Mouse (Mus musculus) spleen, adult 2 months (tissue): Measurements from ENCODE around the gene Nrxn3.

Source experiments
- CTCF ChIP-seq: fragments of 200-500 bp; IDR thresholded peaks from 2 replicates; pipeline ENCODE4 v1.5.1; 2011; ENCODE audit warnings: mild to moderate bottlenecking, inconsistent platforms; ENCODE audit not compliant: insufficient read depth, insufficient read length, insufficient replicate concordance; ENCODE audit errors: extremely low read depth
- POLR2A ChIP-seq: fragments of 200-500 bp; IDR thresholded peaks from 2 replicates; pipeline ENCODE4 v1.6.1; 2011; ENCODE audit warnings: low read depth, low read length, inconsistent platforms

- TF ChIP-seq CTCF (no peak), POLR2A (no peak)
Measured at GRCm38 (mm10) chr12:90013958-90014357, 1291.3 kb downstream of the Nrxn3 start.
